Mouse (Mus musculus): Measurements from ENCODE around the gene Dcxr. TPM values are rescaled to one million over a fixed set of nuclear protein-coding genes. Genes with fewer than 3 reads are reported as not detected.

Gene Dcxr
- polyA plus RNA-seq (2012; rRNA removed; ENCODE audit: low replicate concordance) = 116 and 156 TPM in 2 replicates

GRCm38 (mm10) chr11:120727169-120727527, at the start of gene Dcxr:
Gene Dcxr (minus strand): TSS chr11:120727281.

GRCm38 (mm10) chr11:120762672-120763041, 35.6 kb upstream of the Dcxr start, which contains the start of gene Hmga1b:
Gene Hmga1b (plus strand): TSS chr11:120762794.

GRCm38 (mm10) chr11:120731858-120732680, 5.0 kb upstream of the Dcxr start, which contains the start of gene Cbr2:
Gene Cbr2 (minus strand): TSS chr11:120732114.

GRCm38 (mm10) chr11:120721124-120722066, 5.7 kb downstream of the Dcxr start, which contains the start of gene Rac3:
Gene Rac3 (plus strand): TSS chr11:120721470.

GRCm38 (mm10) chr11:120713580-120714518, 13.2 kb downstream of the Dcxr start, which contains the start of the genes Cenpx and Lrrc45:
Gene Cenpx (minus strand): TSS chr11:120713738.
Gene Lrrc45 (plus strand): TSS chr11:120713925.

Other genes with a start within 250 kb of the Dcxr start
- gene Mrpl12, start 242.7 kb downstream of the Dcxr start, polyA plus RNA-seq (2012; rRNA removed; ENCODE audit: low replicate concordance) = 161 and 284 TPM in 2 replicates
- gene Slc25a10, start 235.4 kb downstream of the Dcxr start, polyA plus RNA-seq (2012; rRNA removed; ENCODE audit: low replicate concordance) = 495 and 586 TPM in 2 replicates
- 1.7 and 2.5 TPM in 2 replicates for gene Gcgr, start 196.6 kb downstream of the Dcxr start, polyA plus RNA-seq (2012; rRNA removed; ENCODE audit: low replicate concordance)
- gene Mcrip1, start 177.6 kb downstream of the Dcxr start, polyA plus RNA-seq (2012; rRNA removed; ENCODE audit: low replicate concordance) = 28.4 and 38.6 TPM in 2 replicates
- not detected in 2 replicates for gene Ppp1r27, start 176.1 kb downstream of the Dcxr start, polyA plus RNA-seq (2012; rRNA removed; ENCODE audit: low replicate concordance)
- 428 and 758 TPM in 2 replicates for gene P4hb, start 154.0 kb downstream of the Dcxr start, polyA plus RNA-seq (2012; rRNA removed; ENCODE audit: low replicate concordance)
- 773 and 1,267 TPM in 2 replicates for gene Arhgdia, start 145.7 kb downstream of the Dcxr start, polyA plus RNA-seq (2012; rRNA removed; ENCODE audit: low replicate concordance)
- 10.3 and 18.4 TPM in 2 replicates for gene Alyref, start 128.9 kb downstream of the Dcxr start, polyA plus RNA-seq (2012; rRNA removed; ENCODE audit: low replicate concordance)
- 97.9 and 105 TPM in 2 replicates for gene Anapc11, start 128.9 kb downstream of the Dcxr start, polyA plus RNA-seq (2012; rRNA removed; ENCODE audit: low replicate concordance)
- 2.4 and 8.9 TPM in 2 replicates for gene Npb, start 118.8 kb downstream of the Dcxr start, polyA plus RNA-seq (2012; rRNA removed; ENCODE audit: low replicate concordance)
- gene Pcyt2, start 109.3 kb downstream of the Dcxr start, polyA plus RNA-seq (2012; rRNA removed; ENCODE audit: low replicate concordance) = 661 and 912 TPM in 2 replicates
- 89.3 and 105 TPM in 2 replicates for gene Sirt7, start 102.0 kb downstream of the Dcxr start, polyA plus RNA-seq (2012; rRNA removed; ENCODE audit: low replicate concordance)
- gene Mafg, start 93.7 kb downstream of the Dcxr start, polyA plus RNA-seq (2012; rRNA removed; ENCODE audit: low replicate concordance) = 29.6 and 39.6 TPM in 2 replicates
- 7.4 and 36.8 TPM in 2 replicates for gene Pycr1, start 83.5 kb downstream of the Dcxr start, polyA plus RNA-seq (2012; rRNA removed; ENCODE audit: low replicate concordance)
- 0.45 and 0.62 TPM in 2 replicates for gene Myadml2, start 79.1 kb downstream of the Dcxr start, polyA plus RNA-seq (2012; rRNA removed; ENCODE audit: low replicate concordance)
- 0.69 and 4.7 TPM in 2 replicates for gene Notum, start 66.1 kb downstream of the Dcxr start, polyA plus RNA-seq (2012; rRNA removed; ENCODE audit: low replicate concordance)
- gene Aspscr1, start 54.3 kb downstream of the Dcxr start, polyA plus RNA-seq (2012; rRNA removed; ENCODE audit: low replicate concordance) = 164 and 233 TPM in 2 replicates
- gene Cenpx, start 13.5 kb downstream of the Dcxr start, polyA plus RNA-seq (2012; rRNA removed; ENCODE audit: low replicate concordance) = 68.1 and 86.7 TPM in 2 replicates
- 19.5 and 23.4 TPM in 2 replicates for gene Lrrc45, start 13.4 kb downstream of the Dcxr start, polyA plus RNA-seq (2012; rRNA removed; ENCODE audit: low replicate concordance)
- gene Rac3, start 5.8 kb downstream of the Dcxr start, polyA plus RNA-seq (2012; rRNA removed; ENCODE audit: low replicate concordance) = 7.2 and 8.1 TPM in 2 replicates
- 4.2 and 5.5 TPM in 2 replicates for gene Cbr2, start 4.8 kb upstream of the Dcxr start, polyA plus RNA-seq (2012; rRNA removed; ENCODE audit: low replicate concordance)
- gene Hmga1b, start 35.5 kb upstream of the Dcxr start, polyA plus RNA-seq (2012; rRNA removed; ENCODE audit: low replicate concordance) = 1.4 and 3.2 TPM in 2 replicates
- 94.9 and 139 TPM in 2 replicates for gene Rfng, start 56.9 kb upstream of the Dcxr start, polyA plus RNA-seq (2012; rRNA removed; ENCODE audit: low replicate concordance)
- gene Gps1, start 57.0 kb upstream of the Dcxr start, polyA plus RNA-seq (2012; rRNA removed; ENCODE audit: low replicate concordance) = 82.5 and 85.8 TPM in 2 replicates
- gene Dus1l, start 69.1 kb upstream of the Dcxr start, polyA plus RNA-seq (2012; rRNA removed; ENCODE audit: low replicate concordance) = 28.7 and 29.8 TPM in 2 replicates
- 195 and 525 TPM in 2 replicates for gene Fasn, start 97.3 kb upstream of the Dcxr start, polyA plus RNA-seq (2012; rRNA removed; ENCODE audit: low replicate concordance)
- gene Ccdc57, start 205.6 kb upstream of the Dcxr start, polyA plus RNA-seq (2012; rRNA removed; ENCODE audit: low replicate concordance) = 0.43 and 0.86 TPM in 2 replicates
- gene Slc16a3, start 221.2 kb upstream of the Dcxr start, polyA plus RNA-seq (2012; rRNA removed; ENCODE audit: low replicate concordance) = 35.6 and 82.7 TPM in 2 replicates